Mouse (Mus musculus) cerebellum, adult 2 months (tissue): ENCODE data around the gene Ccnk.

Source experiments
- CTCF ChIP-seq: fragments of 200-500 bp; IDR thresholded peaks from 2 replicates; pipeline ENCODE4 v1.5.1; 2011; ENCODE audit warnings: low read depth, mild to moderate bottlenecking, control low read depth, low read length, moderate library complexity, borderline replicate concordance; ENCODE audit not compliant: insufficient read depth
- POLR2A ChIP-seq: fragments of 200-500 bp; IDR thresholded peaks from 2 replicates; pipeline ENCODE4 v1.6.1; 2011; ENCODE audit warnings: low read length, control low read depth, borderline replicate concordance; ENCODE audit not compliant: insufficient read depth

DNA sequence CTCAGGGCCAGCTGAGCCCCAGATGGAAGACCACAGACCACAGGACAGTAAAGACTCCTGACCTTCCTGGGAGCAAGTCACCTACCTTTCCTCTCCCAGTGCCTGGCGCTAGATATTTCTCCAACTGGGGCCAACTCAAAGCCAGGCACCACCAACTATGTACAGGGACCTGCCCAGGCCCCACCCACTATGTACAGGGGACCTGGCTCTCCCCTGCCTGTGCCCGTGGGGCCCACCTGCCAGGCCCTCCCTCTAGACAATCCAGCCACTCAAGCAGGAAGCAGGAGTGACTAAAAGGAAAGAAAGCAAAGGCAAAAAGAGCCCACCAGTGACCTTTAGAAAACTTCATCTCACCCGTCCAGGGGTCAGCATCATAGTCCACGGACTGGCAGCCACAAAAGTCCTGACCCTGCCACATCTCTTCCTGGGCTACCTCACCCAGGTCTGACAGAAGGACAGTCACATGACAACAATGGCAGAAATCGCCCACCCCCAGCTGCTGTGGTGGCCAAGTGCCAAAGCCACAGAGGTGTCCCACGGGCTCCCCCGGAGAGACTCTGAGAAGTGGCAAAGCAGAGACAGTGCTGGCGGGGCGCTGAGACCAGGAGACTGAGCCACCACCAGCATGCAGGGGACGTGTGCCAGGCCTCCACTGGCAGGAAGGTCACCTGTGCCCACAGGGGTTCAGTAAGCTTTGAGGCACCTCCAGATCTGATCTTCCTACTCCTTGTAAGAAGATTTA lies 67.6 kb downstream of the Ccnk start:
- TF ChIP-seq CTCF, result no peak
- no peak for TF ChIP-seq POLR2A
